Mouse (Mus musculus) brain, embryonic 14.5 days (tissue): ENCODE results near the gene Zfp280b.

Experiments used
- CTCF ChIP-seq: fragments of 200-500 bp; IDR thresholded peaks from 2 replicates; pipeline ENCODE4 v1.5.1; 2012; ENCODE audit warnings: inconsistent platforms, mild to moderate bottlenecking, moderate library complexity, borderline replicate concordance; ENCODE audit not compliant: insufficient read depth, insufficient read length; ENCODE audit errors: extremely low read depth
- POLR2A ChIP-seq: fragments of 200-500 bp; IDR thresholded peaks from 2 replicates; pipeline ENCODE4 v1.6.1; 2012; ENCODE audit warnings: mild to moderate bottlenecking, inconsistent platforms, borderline replicate concordance; ENCODE audit not compliant: poor library complexity, insufficient read depth, insufficient read length, severe bottlenecking; ENCODE audit errors: extremely low read depth

DNA sequence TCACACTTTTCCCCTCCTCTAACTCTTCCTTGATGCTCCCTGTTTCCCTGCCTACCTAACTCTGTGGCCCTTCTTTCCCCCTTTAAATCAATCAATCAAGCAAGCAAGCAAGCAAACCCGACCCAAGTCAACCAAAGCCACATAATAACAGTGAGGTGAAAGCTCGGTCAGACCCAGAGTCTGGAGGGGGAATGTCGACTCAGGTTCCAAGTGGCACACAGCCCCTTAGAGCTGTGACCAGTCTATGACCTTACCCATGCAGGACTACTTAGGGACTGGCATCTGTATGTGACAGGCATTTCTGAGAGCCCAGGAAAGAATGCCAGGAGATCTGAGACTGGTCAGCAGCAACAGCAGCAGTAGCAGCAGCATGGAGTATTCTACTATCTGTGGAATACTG is 36.1 kb upstream of the Zfp280b start:
- no peak for TF ChIP-seq CTCF
- TF ChIP-seq POLR2A: no peak
